Mouse (Mus musculus): Measurements from ENCODE around the gene Spindoc.

Gene Spindoc

DNA sequence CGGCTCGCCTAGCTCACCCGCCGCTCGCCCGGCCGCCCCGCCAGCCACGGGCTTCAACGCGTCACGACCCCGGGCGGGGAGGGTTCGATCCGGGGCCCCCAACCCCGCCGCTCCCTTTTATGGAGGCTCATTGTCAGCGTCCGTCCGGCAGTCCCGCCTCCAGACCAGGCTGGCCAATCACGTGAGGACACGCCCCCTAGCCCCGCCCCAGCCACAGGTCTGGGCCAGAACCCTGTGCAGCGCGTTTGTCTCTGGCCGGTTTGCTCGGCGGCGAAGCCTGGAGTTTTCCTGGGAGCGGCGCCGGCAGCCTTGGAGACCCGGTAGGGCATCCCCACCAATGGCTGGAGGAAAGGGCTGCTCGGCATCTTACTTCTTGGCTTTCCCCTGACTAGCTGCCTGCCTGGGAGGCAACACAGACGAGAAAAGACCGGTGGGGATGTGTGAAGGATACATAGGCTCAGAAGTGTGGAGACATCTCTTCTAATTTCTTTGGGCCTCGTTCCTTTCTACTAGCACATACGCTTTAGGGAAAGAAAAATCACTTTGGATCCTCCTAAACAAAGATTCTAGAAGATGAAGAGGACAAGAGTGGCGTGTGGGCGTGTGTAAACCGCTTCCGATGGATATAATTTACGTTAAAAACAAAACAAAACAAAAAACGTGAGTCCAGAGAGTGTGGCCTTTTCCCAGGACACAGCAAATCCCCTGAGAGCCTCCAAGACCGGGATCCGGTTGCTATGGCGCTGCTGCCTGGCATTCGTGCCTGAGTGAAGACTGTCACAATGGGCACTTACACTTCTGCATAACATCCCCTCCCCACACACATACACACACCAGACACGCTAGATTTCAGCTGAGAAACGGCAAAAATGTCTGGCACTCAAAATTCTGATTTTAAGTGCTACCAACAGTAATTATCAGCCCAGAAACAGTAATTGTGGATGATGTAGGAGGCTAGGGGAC, at the start of gene Spindoc:
Gene Spindoc (minus strand): TSS at position 92 of the 963 bp plus-strand sequence.
- peak; percentile 99 for DNase-seq

- no peak for DNase-seq
These were observed 42.6 kb upstream of the Spindoc start for GRCm38 (mm10) chr19:7425398-7425775.

- no peak for DNase-seq
These were observed 42.0 kb upstream of the Spindoc start for GRCm38 (mm10) chr19:7424590-7425397.

- DNase-seq, result no peak
These were observed 41.3 kb upstream of the Spindoc start for GRCm38 (mm10) chr19:7424131-7424530.

DNA sequence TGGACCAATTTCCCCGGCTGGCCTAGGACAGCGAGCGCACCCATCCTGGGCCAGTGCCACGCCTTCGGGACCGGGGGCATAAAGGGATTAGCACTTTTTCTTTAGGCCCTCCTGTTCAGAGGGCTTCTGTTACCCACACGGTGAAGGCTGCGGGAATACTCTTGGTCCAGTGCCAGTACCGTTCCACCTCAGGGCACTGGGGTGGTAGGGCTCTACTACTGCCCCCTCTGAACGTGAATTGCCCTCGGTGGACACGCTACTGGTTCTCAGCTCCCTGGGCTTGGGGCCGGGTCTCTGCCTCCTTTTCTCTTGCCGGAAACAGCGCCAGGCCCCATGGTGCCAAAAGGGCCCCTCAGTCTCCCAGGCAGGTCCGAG, 40.8 kb upstream of the Spindoc start:
- DNase-seq, result no peak

DNA sequence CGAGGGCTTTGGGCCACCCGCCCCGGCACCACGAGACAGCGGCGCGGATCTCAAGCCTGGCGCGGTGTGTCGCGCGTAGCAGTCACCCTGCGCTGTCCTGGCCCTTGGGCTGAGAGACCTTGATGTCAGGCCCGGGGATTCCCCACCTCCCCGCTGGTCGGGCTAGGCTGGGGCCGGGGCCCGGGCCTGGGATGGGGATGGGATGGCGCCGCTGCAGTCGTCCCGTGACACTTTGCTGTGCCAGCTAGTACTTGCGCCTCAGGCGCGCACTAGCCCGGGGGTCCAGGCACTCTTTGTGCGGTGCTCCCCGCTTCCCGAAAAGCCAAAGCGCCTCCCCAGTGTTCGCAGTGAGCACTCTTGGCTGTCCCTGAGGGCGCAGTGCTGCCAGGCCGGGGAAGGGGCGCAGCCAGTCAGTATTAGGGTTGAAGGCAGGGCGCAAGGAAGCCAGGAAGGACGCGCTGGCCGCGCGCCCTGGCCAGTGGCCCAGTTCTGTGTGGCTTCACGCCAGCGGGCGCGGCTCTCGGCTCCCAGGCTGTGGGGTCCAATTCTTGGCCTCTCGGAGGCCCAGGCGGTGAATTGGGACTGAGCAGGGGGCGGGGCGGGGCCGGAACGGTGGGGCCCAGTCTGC, 40.3 kb upstream of the Spindoc start:
- DNase-seq, result peak; percentile 93

DNA sequence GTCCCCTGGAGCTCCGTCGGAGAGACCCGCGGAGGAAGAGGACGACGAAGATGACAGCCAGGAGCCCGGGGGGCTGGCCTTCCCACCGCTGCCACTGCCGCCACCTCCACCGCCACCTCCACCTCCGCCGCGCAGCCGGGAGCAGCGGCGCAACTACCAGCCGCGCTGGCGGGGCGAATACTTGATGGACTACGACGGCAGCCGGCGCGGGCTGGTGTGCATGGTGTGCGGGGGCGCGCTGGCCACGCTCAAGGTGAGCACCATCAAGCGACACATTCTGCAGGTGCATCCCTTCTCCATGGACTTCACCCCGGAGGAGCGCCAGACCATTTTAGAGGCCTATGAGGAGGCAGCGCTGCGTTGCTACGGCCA, 39.8 kb upstream of the Spindoc start:
- peak; percentile 50 for DNase-seq

- DNase-seq, result peak; percentile 70
These were observed 39.1 kb upstream of the Spindoc start for GRCm38 (mm10) chr19:7421602-7422591.

GRCm38 (mm10) chr19:7420841-7421601, 38.2 kb upstream of the Spindoc start:
- peak; percentile 29 for DNase-seq

GRCm38 (mm10) chr19:7420108-7420507, 37.3 kb upstream of the Spindoc start:
- no peak for DNase-seq

DNA sequence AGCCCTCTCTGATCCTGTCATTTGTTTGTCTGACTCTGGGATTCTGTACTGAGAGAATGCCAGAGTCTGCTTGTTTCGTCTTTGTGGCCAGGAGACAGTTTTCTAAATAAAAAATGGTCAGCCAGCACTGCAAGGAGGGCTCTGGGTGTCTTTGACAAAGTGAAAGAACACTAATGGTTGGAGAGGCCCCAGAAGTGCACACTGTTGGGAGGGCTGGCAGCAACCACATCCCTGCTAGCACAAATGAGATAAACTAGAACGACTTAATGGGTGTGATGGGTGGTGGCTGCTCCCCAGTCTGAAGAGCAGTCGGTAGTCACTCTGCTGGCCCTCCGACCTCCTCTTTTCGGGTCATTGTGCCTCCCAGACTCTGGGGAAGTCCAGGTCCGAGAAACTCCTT, 36.3 kb upstream of the Spindoc start:
- no peak for DNase-seq

DNA sequence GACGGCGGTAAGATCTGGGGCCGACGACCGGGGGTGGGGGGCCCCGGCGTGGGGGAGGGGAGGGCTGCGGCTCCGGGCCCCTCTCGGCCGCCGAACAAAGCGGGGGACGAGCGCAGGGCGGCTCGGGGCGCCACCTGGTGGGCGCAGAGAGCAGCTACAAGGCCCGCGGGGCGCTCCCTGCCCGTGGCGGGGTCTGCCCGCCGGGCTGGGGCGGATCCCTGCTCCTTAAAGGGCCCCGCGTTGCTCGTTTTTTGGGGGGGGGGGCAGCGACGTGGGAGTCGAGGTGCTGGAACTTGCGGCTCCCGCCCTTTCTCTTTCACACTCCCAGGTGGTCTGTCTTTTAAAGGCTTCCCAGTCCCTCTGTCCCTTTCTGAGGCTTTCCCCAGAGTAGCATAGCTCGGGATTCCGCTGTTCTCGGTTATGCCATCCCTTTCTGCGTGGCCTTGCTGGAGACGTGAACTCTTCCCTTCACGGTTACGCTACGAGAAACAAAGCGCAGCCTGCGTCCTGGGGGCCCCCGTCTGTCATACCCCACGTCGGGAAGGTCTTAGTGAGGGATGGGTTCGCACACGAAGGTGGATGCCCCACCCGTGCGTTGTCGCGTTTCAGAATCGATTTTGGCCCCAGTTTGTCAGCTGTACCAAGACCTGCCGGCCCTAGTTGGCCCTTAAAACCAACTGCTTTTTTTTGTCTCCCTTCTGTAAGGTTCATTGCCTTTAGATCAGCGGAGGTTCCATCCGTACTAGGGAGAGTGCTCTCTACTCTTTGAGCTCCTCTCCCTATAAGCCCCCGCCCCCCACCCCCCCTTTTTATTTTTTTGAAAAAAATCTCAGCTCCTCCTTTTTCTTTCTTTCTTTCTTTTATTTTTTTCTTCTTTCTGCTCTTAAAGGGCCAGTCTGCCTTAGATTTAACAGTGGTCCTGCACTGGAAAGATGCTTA, 35.4 kb upstream of the Spindoc start:
- DNase-seq, result peak; percentile 92

DNA sequence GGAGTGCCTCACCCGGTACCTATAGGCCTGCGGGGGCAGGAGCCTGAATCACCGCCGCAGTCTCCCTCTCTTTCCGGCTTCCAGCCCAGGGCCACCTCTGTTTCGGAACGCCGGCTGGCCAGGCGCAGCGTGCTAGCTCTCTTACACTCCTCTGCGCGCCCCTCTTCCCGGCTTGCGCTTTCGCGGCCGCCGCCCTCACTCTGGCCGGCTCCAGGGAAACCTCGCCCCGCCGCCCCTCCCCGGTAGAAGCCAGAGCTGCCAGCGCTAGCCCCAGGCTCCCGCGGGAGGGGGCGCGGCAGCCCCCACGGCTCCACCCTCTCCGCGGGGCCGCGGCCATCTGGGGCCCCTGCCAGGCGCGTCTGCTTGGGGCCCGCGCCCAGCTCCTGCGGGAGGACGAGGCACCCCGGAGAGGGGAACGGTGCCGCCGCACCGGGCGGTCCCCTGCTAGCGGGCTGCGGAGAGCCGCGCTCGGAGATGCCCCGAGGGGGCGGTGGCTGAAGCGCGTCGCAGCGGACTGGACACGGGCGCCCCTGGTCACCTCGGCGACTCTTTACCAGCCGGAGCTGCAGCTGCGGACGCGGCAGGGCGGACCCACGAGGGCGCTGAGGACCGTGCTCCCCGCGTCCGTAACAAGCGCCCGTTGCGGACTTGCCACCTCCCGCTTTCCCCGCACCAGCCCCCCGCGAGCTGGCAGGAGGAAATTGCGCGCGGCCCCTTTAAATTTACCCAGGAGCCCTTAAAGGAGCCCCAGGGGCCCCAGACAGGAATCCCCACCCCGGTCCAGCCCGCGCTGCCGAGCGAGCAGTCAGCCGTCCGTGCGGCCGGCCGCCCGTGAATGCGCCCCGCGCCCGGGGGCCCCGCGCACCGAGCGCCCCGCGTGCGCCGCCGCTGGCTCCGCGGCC, 34.3 kb upstream of the Spindoc start, which contains the start of gene 2700081O15Rik:
Gene 2700081O15Rik (plus strand): TSS at position 792 of the 902 bp plus-strand sequence.
- DNase-seq, result peak; percentile 90

GRCm38 (mm10) chr19:7415916-7416833, 33.4 kb upstream of the Spindoc start:
- peak; percentile 61 for DNase-seq

DNA sequence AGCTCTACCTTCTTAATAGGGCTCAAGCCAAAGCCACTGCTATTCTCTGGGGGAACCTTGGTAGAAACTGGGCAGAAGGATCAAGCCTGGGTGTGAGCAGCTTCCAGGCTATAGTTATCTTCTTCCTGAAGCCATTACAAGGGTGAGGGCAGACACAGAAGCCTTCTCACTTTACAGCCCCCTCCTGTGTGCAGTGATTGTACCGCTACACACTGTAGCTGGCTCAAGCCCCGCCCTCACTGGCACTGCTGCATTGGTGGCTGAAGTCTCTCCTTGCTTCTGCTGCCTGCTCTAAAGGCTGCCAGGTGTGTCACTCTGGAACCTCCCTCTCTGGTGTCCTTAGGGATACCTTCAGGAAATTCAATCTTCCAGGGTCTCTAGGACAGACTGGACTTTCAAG, 29.6 kb upstream of the Spindoc start:
- DNase-seq, result no peak

GRCm38 (mm10) chr19:7404623-7405229, 21.9 kb upstream of the Spindoc start:
- DNase-seq, result no peak

DNA sequence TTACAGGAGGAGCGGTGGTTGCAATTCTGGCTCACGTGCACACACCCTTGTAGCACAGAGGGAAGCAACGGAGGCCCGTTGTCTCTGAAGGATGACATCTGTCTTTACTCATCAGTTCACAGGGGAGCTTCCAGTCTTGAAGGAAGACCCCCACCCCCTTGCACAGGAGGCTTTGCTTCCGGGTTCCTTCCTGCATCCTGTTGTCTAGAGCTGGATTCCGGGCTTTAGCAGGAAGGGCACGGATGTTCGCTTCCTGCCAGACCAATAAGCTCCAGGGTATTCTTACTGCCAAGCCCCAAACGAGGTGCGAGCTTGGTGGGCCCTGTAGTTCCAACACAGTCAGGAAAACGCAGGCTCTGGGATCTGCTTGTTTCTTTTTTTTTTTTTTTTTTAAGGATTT, 17.8 kb upstream of the Spindoc start:
- DNase-seq, result peak; percentile 55

Measured in kidney, postnatal 10 days (tissue).